Mouse (Mus musculus) testis, adult 2 months (tissue): ENCODE results near the gene Tm6sf1. TPM values are rescaled to one million over a fixed set of nuclear protein-coding genes. Genes with fewer than 3 reads are reported as not detected.

ENCODE experiments used
- H3K27ac ChIP-seq: fragments of 200-500 bp; 2 replicates; pipeline ENCODE4 v1.5.1; 2012; ENCODE audit warnings: low read depth, low read length; ENCODE audit not compliant: control insufficient read depth, insufficient read depth
- H3K27me3 ChIP-seq: fragments of 200-500 bp; 2 replicates; pipeline ENCODE4 v1.6.1; 2012; ENCODE audit warnings: mild to moderate bottlenecking, low read length, moderate library complexity; ENCODE audit not compliant: control insufficient read depth, insufficient read depth
- H3K36me3 ChIP-seq: fragments of 200-500 bp; 2 replicates; pipeline ENCODE4 v1.6.1; 2012; ENCODE audit warnings: mild to moderate bottlenecking, low read length; ENCODE audit not compliant: control insufficient read depth, insufficient read depth
- H3K4me1 ChIP-seq: fragments of 200-500 bp; 2 replicates; pipeline ENCODE4 v1.6.1; 2012; ENCODE audit warnings: low read length; ENCODE audit not compliant: control insufficient read depth, insufficient read depth
- H3K4me3 ChIP-seq: fragments of 200-500 bp; 2 replicates; pipeline ENCODE4 v1.5.1; 2012; ENCODE audit warnings: low read depth, mild to moderate bottlenecking, low read length, moderate library complexity, mixed read lengths; ENCODE audit not compliant: control insufficient read depth
- CTCF ChIP-seq: fragments of 200-500 bp; IDR thresholded peaks from 2 replicates; pipeline ENCODE4 v1.5.1; 2012; ENCODE audit warnings: low read depth, mild to moderate bottlenecking, inconsistent platforms, low read length, moderate library complexity; ENCODE audit not compliant: control insufficient read depth, insufficient read depth, insufficient replicate concordance
- POLR2A ChIP-seq: fragments of 200-500 bp; IDR thresholded peaks from 2 replicates; pipeline ENCODE4 v1.6.1; 2012; ENCODE audit warnings: low read depth, mild to moderate bottlenecking, inconsistent platforms, low read length, moderate library complexity; ENCODE audit not compliant: control insufficient read depth
- polyA plus RNA-seq: library from polyadenylated mRNA; depleted of rRNA; stranded (reverse); fragments of >200 nt; gene quantifications from 2 replicates; pipeline ENCODE4 v1.2.3, GENCODE M21; 2012

Tm6sf1 gene
- polyA plus RNA-seq, 1 experiment, result 9.5 TPM

GRCm38 (mm10) chr7:81851706-81852105 is 7.1 kb upstream of the Tm6sf1 start:
- no peaks in the 10 kb centered on the region for H3K36me3 ChIP-seq
- no peaks in the 10 kb centered on the region for H3K4me1 ChIP-seq
- no peak overlapping the region for H3K27ac ChIP-seq
- TF ChIP-seq CTCF (no peak), POLR2A (no peak)
- no peaks in the 10 kb centered on the region for H3K27me3 ChIP-seq
- H3K4me3 ChIP-seq, result no peak overlapping the region

- TF ChIP-seq CTCF, result no peak
- TF ChIP-seq POLR2A, result no peak
- no peaks in the 10 kb centered on the region for H3K27me3 ChIP-seq
- peaks cover 10% of the 10 kb centered on the region for H3K4me1 ChIP-seq
These were observed 4.1 kb upstream of the Tm6sf1 start for GRCm38 (mm10) chr7:81854568-81855307.

GRCm38 (mm10) chr7:81855694-81856093 is 3.1 kb upstream of the Tm6sf1 start, which contains the start of gene Gm10160:
TSS of gene Gm10160 (minus strand) at chr7:81855794.
- no peak within 1 kb of the TSS for H3K27ac ChIP-seq
- H3K4me3 ChIP-seq, result no peak within 1 kb of the TSS
- peaks cover 14% of the 10 kb centered on the region for H3K4me1 ChIP-seq
- H3K27me3 ChIP-seq, result no peaks in the 10 kb centered on the region
- TF ChIP-seq POLR2A (no peak), CTCF (no peak)
- H3K36me3 ChIP-seq, result no peaks in the 10 kb centered on the region

More at GRCm38 (mm10) chr7:81854568-81855307, 4.1 kb upstream of the Tm6sf1 start:
- Histone ChIP-seq H3K27ac (no peak overlapping the region), H3K36me3 (no peaks in the 10 kb centered on the region), H3K4me3 (no peak overlapping the region)

GRCm38 (mm10) chr7:81856221-81856620 is 2.6 kb upstream of the Tm6sf1 start:
- no peaks in the 10 kb centered on the region for H3K27me3 ChIP-seq
- no peaks in the 10 kb centered on the region for H3K36me3 ChIP-seq
- TF ChIP-seq CTCF (no peak), POLR2A (no peak)
- no peak overlapping the region for H3K4me3 ChIP-seq
- peaks cover 14% of the 10 kb centered on the region for H3K4me1 ChIP-seq
- no peak overlapping the region for H3K27ac ChIP-seq

GRCm38 (mm10) chr7:81858236-81858635 is 565 bp upstream of the Tm6sf1 start:
- no peak overlapping the region for H3K27ac ChIP-seq
- no peaks in the 10 kb centered on the region for H3K27me3 ChIP-seq
- no peak overlapping the region for H3K4me3 ChIP-seq
- no peaks in the 10 kb centered on the region for H3K36me3 ChIP-seq
- H3K4me1 ChIP-seq, result peaks cover 14% of the 10 kb centered on the region
- TF ChIP-seq CTCF, result no peak
- no peak for TF ChIP-seq POLR2A

- no peak overlapping the region for H3K4me3 ChIP-seq
- peaks cover 14% of the 10 kb centered on the region for H3K4me1 ChIP-seq
- H3K36me3 ChIP-seq, result no peaks in the 10 kb centered on the region
- no peaks in the 10 kb centered on the region for H3K27me3 ChIP-seq
- H3K27ac ChIP-seq, result no peak overlapping the region
- TF ChIP-seq POLR2A, result no peak
- no peak for TF ChIP-seq CTCF
These were observed 1.3 kb downstream of the Tm6sf1 start for GRCm38 (mm10) chr7:81860071-81860470.

GRCm38 (mm10) chr7:81860996-81861395 is 2.2 kb downstream of the Tm6sf1 start:
- Histone ChIP-seq H3K4me3 (no peak overlapping the region), H3K27me3 (no peaks in the 10 kb centered on the region), H3K36me3 (no peaks in the 10 kb centered on the region), H3K27ac (no peak overlapping the region), H3K4me1 (peaks cover 14% of the 10 kb centered on the region)
- TF ChIP-seq CTCF (no peak), POLR2A (no peak)
